Mouse (Mus musculus): ENCODE results near the gene Fam19a3. TPM values are rescaled to one million over a fixed set of nuclear protein-coding genes. Genes with fewer than 3 reads are reported as not detected.

The Fam19a3 gene
- polyA plus RNA-seq, 1 experiment = 0.31 TPM

GRCm38 (mm10) chr3:104743864-104744263 lies 37.8 kb downstream of the Fam19a3 start:
- Histone ChIP-seq H3K4me1 (ENCODE audit: control insufficient read depth, insufficient read depth, low read length) (no peaks in the 10 kb centered on the region), H3K9me3 (replicated peaks; ENCODE audit: control insufficient read depth, insufficient read depth, low read length, poor library complexity, severe bottlenecking) (no peaks in the 10 kb centered on the region), H3K36me3 (ENCODE audit: control insufficient read depth, insufficient read depth, low read length, poor library complexity, severe bottlenecking) (no peaks in the 10 kb centered on the region), H3K27ac (ENCODE audit: insufficient read depth, low read length) (no peak overlapping the region), H3K4me3 (ENCODE audit: low read depth, low read length) (no peak overlapping the region), H3K27me3 (ENCODE audit: control insufficient read depth, insufficient read depth, low read length, poor library complexity, severe bottlenecking) (no peaks in the 10 kb centered on the region), H3K9ac (ENCODE audit: low read depth, poor library complexity, severe bottlenecking) (no peak overlapping the region)
- TF ChIP-seq CTCF (IDR thresholded peaks at IDR 0.05; ENCODE audit: low read depth, low read length) (no peak), POLR2A (IDR thresholded peaks at IDR 0.05; ENCODE audit: insufficient read depth, low read length) (no peak), EP300 (IDR thresholded peaks at IDR 0.05; ENCODE audit: insufficient read depth, low read depth, low read length) (no peak)

DNA sequence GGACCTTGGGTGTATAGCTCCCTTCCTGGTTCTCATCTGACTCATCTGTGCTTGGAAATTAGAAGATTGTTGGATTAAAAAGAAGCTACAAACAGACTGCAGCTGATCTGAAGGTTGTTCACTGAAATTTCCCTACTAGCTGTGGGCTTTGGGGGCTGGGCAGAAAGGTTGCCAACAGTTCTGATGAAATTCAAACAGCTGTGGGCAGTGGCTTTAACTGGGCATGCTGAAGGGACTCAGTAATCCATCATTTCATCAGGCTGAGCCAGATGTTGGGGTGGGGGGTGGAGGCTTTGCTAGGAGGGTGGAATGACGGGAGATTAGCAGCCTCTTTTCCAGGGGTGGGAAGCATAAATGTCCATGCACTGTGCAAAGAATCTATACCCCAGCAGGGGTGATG lies 38.5 kb downstream of the Fam19a3 start:
- no peaks in the 10 kb centered on the region for H3K36me3 ChIP-seq (ENCODE audit: control insufficient read depth, insufficient read depth, low read length, poor library complexity, severe bottlenecking)

DNA sequence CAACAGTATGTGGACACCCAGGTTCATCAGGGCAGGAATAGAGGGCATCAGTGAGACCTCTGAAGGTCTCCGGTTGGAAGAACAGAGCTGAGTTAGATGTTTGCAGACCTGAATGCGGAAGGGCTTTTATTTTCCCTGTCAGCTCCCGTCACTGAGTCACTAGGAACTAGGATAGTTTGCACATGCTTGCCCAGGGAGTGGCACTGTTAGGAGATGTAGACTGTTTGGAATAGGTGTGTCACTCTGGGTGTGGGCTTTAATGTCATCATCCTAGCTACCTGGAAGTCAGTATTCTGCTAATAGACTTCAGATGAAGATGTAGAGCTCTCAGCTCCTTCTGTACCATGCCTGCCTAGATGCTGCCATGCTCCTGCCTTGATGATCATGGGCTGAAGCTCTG lies 39.7 kb downstream of the Fam19a3 start:
- Histone ChIP-seq H3K27me3 (ENCODE audit: control insufficient read depth, insufficient read depth, low read length, poor library complexity, severe bottlenecking) (no peaks in the 10 kb centered on the region), H3K9me3 (replicated peaks; ENCODE audit: control insufficient read depth, insufficient read depth, low read length, poor library complexity, severe bottlenecking) (no peaks in the 10 kb centered on the region), H3K4me1 (ENCODE audit: control insufficient read depth, insufficient read depth, low read length) (no peaks in the 10 kb centered on the region), H3K36me3 (ENCODE audit: control insufficient read depth, insufficient read depth, low read length, poor library complexity, severe bottlenecking) (no peaks in the 10 kb centered on the region), H3K4me3 (ENCODE audit: low read depth, low read length) (no peak overlapping the region), H3K9ac (ENCODE audit: low read depth, poor library complexity, severe bottlenecking) (no peak overlapping the region), H3K27ac (ENCODE audit: insufficient read depth, low read length) (no peak overlapping the region)
- TF ChIP-seq EP300 (IDR thresholded peaks at IDR 0.05; ENCODE audit: insufficient read depth, low read depth, low read length) (no peak), POLR2A (IDR thresholded peaks at IDR 0.05; ENCODE audit: insufficient read depth, low read length) (no peak), CTCF (IDR thresholded peaks at IDR 0.05; ENCODE audit: low read depth, low read length) (no peak)

More for the DNA sequence above, 38.5 kb downstream of the Fam19a3 start:
- no peak for TF ChIP-seq EP300 (IDR thresholded peaks at IDR 0.05; ENCODE audit: insufficient read depth, low read depth, low read length)
- no peak for TF ChIP-seq POLR2A (IDR thresholded peaks at IDR 0.05; ENCODE audit: insufficient read depth, low read length)
- Histone ChIP-seq H3K4me3 (ENCODE audit: low read depth, low read length) (no peak overlapping the region), H3K27me3 (ENCODE audit: control insufficient read depth, insufficient read depth, low read length, poor library complexity, severe bottlenecking) (no peaks in the 10 kb centered on the region), H3K9ac (ENCODE audit: low read depth, poor library complexity, severe bottlenecking) (no peak overlapping the region), H3K9me3 (replicated peaks; ENCODE audit: control insufficient read depth, insufficient read depth, low read length, poor library complexity, severe bottlenecking) (no peaks in the 10 kb centered on the region), H3K4me1 (ENCODE audit: control insufficient read depth, insufficient read depth, low read length) (no peaks in the 10 kb centered on the region), H3K27ac (ENCODE audit: insufficient read depth, low read length) (no peak overlapping the region)

- no peaks in the 10 kb centered on the region for H3K9me3 ChIP-seq (replicated peaks; ENCODE audit: control insufficient read depth, insufficient read depth, low read length, poor library complexity, severe bottlenecking)
- no peak overlapping the region for H3K9ac ChIP-seq (ENCODE audit: low read depth, poor library complexity, severe bottlenecking)
- no peaks in the 10 kb centered on the region; the same call in 1 of the 2 replicates for H3K27me3 ChIP-seq (ENCODE audit: control insufficient read depth, insufficient read depth, low read length, poor library complexity, severe bottlenecking)
- H3K4me3 ChIP-seq (ENCODE audit: low read depth, low read length) = no peak overlapping the region
- H3K27ac ChIP-seq (ENCODE audit: insufficient read depth, low read length) = no peak overlapping the region
- no peaks in the 10 kb centered on the region for H3K36me3 ChIP-seq (ENCODE audit: control insufficient read depth, insufficient read depth, low read length, poor library complexity, severe bottlenecking)
- H3K4me1 ChIP-seq (ENCODE audit: control insufficient read depth, insufficient read depth, low read length) = no peaks in the 10 kb centered on the region
- TF ChIP-seq POLR2A (IDR thresholded peaks at IDR 0.05; ENCODE audit: insufficient read depth, low read length) (no peak), EP300 (IDR thresholded peaks at IDR 0.05; ENCODE audit: insufficient read depth, low read depth, low read length) (no peak), CTCF (IDR thresholded peaks at IDR 0.05; ENCODE audit: low read depth, low read length) (no peak)
These were observed 47.0 kb downstream of the Fam19a3 start for GRCm38 (mm10) chr3:104734654-104735053.

- TF ChIP-seq CTCF (IDR thresholded peaks at IDR 0.05; ENCODE audit: low read depth, low read length) (no peak), POLR2A (IDR thresholded peaks at IDR 0.05; ENCODE audit: insufficient read depth, low read length) (no peak), EP300 (IDR thresholded peaks at IDR 0.05; ENCODE audit: insufficient read depth, low read depth, low read length) (no peak)
- Histone ChIP-seq H3K27me3 (ENCODE audit: control insufficient read depth, insufficient read depth, low read length, poor library complexity, severe bottlenecking) (no peaks in the 10 kb centered on the region; the same call in 1 of the 2 replicates), H3K9ac (ENCODE audit: low read depth, poor library complexity, severe bottlenecking) (no peak overlapping the region), H3K9me3 (replicated peaks; ENCODE audit: control insufficient read depth, insufficient read depth, low read length, poor library complexity, severe bottlenecking) (no peaks in the 10 kb centered on the region), H3K4me1 (ENCODE audit: control insufficient read depth, insufficient read depth, low read length) (no peaks in the 10 kb centered on the region), H3K36me3 (ENCODE audit: control insufficient read depth, insufficient read depth, low read length, poor library complexity, severe bottlenecking) (no peaks in the 10 kb centered on the region), H3K4me3 (ENCODE audit: low read depth, low read length) (no peak overlapping the region), H3K27ac (ENCODE audit: insufficient read depth, low read length) (no peak overlapping the region)
These were observed 48.7 kb downstream of the Fam19a3 start for GRCm38 (mm10) chr3:104732907-104733306.

GRCm38 (mm10) chr3:104729270-104729839 lies 52.3 kb downstream of the Fam19a3 start:
- no peaks in the 10 kb centered on the region for H3K4me1 ChIP-seq (ENCODE audit: control insufficient read depth, insufficient read depth, low read length)

More at GRCm38 (mm10) chr3:104729270-104729839, 52.3 kb downstream of the Fam19a3 start:
- Histone ChIP-seq H3K36me3 (ENCODE audit: control insufficient read depth, insufficient read depth, low read length, poor library complexity, severe bottlenecking) (no peaks in the 10 kb centered on the region), H3K9ac (ENCODE audit: low read depth, poor library complexity, severe bottlenecking) (no peak overlapping the region), H3K27ac (ENCODE audit: insufficient read depth, low read length) (no peak overlapping the region), H3K9me3 (replicated peaks; ENCODE audit: control insufficient read depth, insufficient read depth, low read length, poor library complexity, severe bottlenecking) (no peaks in the 10 kb centered on the region), H3K4me3 (ENCODE audit: low read depth, low read length) (no peak overlapping the region), H3K27me3 (ENCODE audit: control insufficient read depth, insufficient read depth, low read length, poor library complexity, severe bottlenecking) (no peaks in the 10 kb centered on the region; the same call in 1 of the 2 replicates)
- TF ChIP-seq CTCF (IDR thresholded peaks at IDR 0.05; ENCODE audit: low read depth, low read length) = no peak
- no peak for TF ChIP-seq EP300 (IDR thresholded peaks at IDR 0.05; ENCODE audit: insufficient read depth, low read depth, low read length)
- TF ChIP-seq POLR2A (IDR thresholded peaks at IDR 0.05; ENCODE audit: insufficient read depth, low read length) = no peak

Other genes starting within 250 kb of the Fam19a3 start
- 78.7 and 87.2 TPM in 2 replicates for gene Slc16a1, start 143.2 kb downstream of the Fam19a3 start, polyA plus RNA-seq (2011; ENCODE audit: insufficient read depth, insufficient read length, low read depth, missing spikeins)
- gene Ppm1j, start 784 bp downstream of the Fam19a3 start, polyA plus RNA-seq (2011; ENCODE audit: insufficient read depth, insufficient read length, low read depth, missing spikeins) = 21.4 and 23.8 TPM in 2 replicates
- 123 and 125 TPM in 2 replicates for gene Rhoc, start 6.5 kb upstream of the Fam19a3 start, polyA plus RNA-seq (2011; ENCODE audit: insufficient read depth, insufficient read length, low read depth, missing spikeins)
- 79.9 and 90.4 TPM in 2 replicates for gene Mov10, start 36.7 kb upstream of the Fam19a3 start, polyA plus RNA-seq (2011; ENCODE audit: insufficient read depth, insufficient read length, low read depth, missing spikeins)
- 29.4 and 30.0 TPM in 2 replicates for gene St7l, start 82.2 kb upstream of the Fam19a3 start, polyA plus RNA-seq (2011; ENCODE audit: insufficient read depth, insufficient read length, low read depth, missing spikeins)
- 215 and 253 TPM in 2 replicates for gene Capza1, start 82.7 kb upstream of the Fam19a3 start, polyA plus RNA-seq (2011; ENCODE audit: insufficient read depth, insufficient read length, low read depth, missing spikeins)
- gene Wnt2b, start 180.1 kb upstream of the Fam19a3 start, polyA plus RNA-seq (2011; ENCODE audit: insufficient read depth, insufficient read length, low read depth, missing spikeins) = 1.8 and 2.0 TPM in 2 replicates

Data from ES-Bruce4 (cell line).